ENCODE assay signal across 8 mouse cellular contexts in genomic region chr5:148549307-148549706, GRCm38 (mm10). TPM values are rescaled to one million over a fixed set of nuclear protein-coding genes. Genes with fewer than 3 reads are reported as not detected.
DNase-seq lines count a peak whose midpoint lies in the region; ATAC-seq and TF ChIP-seq lines count a peak whose summit lies in the region.

No protein-coding gene starts in this region.

- no peak overlapping the region for H3K4me3 ChIP-seq in lung, postnatal 0 days (ENCODE audit: low read depth, low read length)
- H3K4me3 ChIP-seq in hindbrain, embryonic 13.5 days, result peak overlapping the region; percentile 75
- H3K4me3 ChIP-seq in neural tube, embryonic 14.5 days (ENCODE audit: low read depth, low read length), result peak overlapping the region; percentile 18; the same call in 1 of the 2 replicates
- H3K4me3 ChIP-seq in liver, embryonic 11.5 days (ENCODE audit: low read depth, low read length), result no peak overlapping the region

- no peak overlapping the region for H3K27ac ChIP-seq in lung, postnatal 0 days (ENCODE audit: low read length)
- no peak overlapping the region for H3K27ac ChIP-seq in hindbrain, embryonic 13.5 days
- H3K27ac ChIP-seq in neural tube, embryonic 14.5 days (ENCODE audit: low read depth, low read length), result no peak overlapping the region
- no peak overlapping the region for H3K27ac ChIP-seq in liver, embryonic 11.5 days (ENCODE audit: low read depth, low read length)

- no peak for TF ChIP-seq EP300 in lung, postnatal 0 days (IDR thresholded peaks at IDR 0.05)

- DNase-seq in cerebellum, adult 9-10 months, result peak; percentile 27
- DNase-seq in cerebellum, postnatal 14 days, result no peak
- DNase-seq in lung, postnatal 0 days (ENCODE audit: low spot score), result no peak
- DNase-seq in lung, postnatal 25 days (ENCODE audit: low spot score), result no peak
- DNase-seq in frontal cortex, postnatal 36 days (ENCODE audit: low spot score in 2 of 2), result no peak
- DNase-seq in liver, embryonic 11.5 days (ENCODE audit: low spot score), result no peak

- H3K36me3 ChIP-seq in lung, postnatal 0 days (ENCODE audit: insufficient read depth, low read length), result no peaks in the 10 kb centered on the region
- no peaks in the 10 kb centered on the region for H3K36me3 ChIP-seq in hindbrain, embryonic 13.5 days
- no peaks in the 10 kb centered on the region for H3K36me3 ChIP-seq in neural tube, embryonic 14.5 days (ENCODE audit: control insufficient read depth, insufficient read depth, low read length)
- no peaks in the 10 kb centered on the region for H3K36me3 ChIP-seq in liver, embryonic 11.5 days (ENCODE audit: control insufficient read depth, insufficient read depth, low read length)

- peaks cover 15% of the 10 kb centered on the region; the same call in 1 of the 2 replicates for H3K4me1 ChIP-seq in lung, postnatal 0 days (ENCODE audit: insufficient read depth, low read depth, low read length)
- peaks cover 56% of the 10 kb centered on the region for H3K4me1 ChIP-seq in hindbrain, embryonic 13.5 days (replicated peaks)
- H3K4me1 ChIP-seq in neural tube, embryonic 14.5 days (ENCODE audit: control insufficient read depth, insufficient read depth, low read length), result peaks cover 19% of the 10 kb centered on the region; the same call in 1 of the 2 replicates
- H3K4me1 ChIP-seq in liver, embryonic 11.5 days (replicated peaks; ENCODE audit: control insufficient read depth, insufficient read depth, low read length), result peaks cover 47% of the 10 kb centered on the region

- TF ChIP-seq CTCF in lung, postnatal 0 days (IDR thresholded peaks at IDR 0.05), result no peak

- 40% methylated on average over 4 of the region's 4 CpGs for WGBS in lung, postnatal 0 days
- 9% methylated on average over 4 of the region's 4 CpGs for WGBS in hindbrain, embryonic 13.5 days
- 9% methylated on average over 4 of the region's 4 CpGs for WGBS in neural tube, embryonic 14.5 days
- 44% methylated on average over 4 of the region's 4 CpGs for WGBS in liver, embryonic 11.5 days

- ATAC-seq in lung, postnatal 0 days, result no peak
- no peak for ATAC-seq in hindbrain, embryonic 13.5 days (ENCODE audit: low FRiP score)
- no peak for ATAC-seq in neural tube, embryonic 14.5 days (ENCODE audit: low read depth)
- ATAC-seq in liver, embryonic 11.5 days (replicated peaks; ENCODE audit: low FRiP score), result no peak

- no peaks in the 10 kb centered on the region for H3K9me3 ChIP-seq in lung, postnatal 0 days (ENCODE audit: low read length)
- H3K9me3 ChIP-seq in hindbrain, embryonic 13.5 days, result no peaks in the 10 kb centered on the region
- H3K9me3 ChIP-seq in neural tube, embryonic 14.5 days (ENCODE audit: control insufficient read depth, low read length), result no peaks in the 10 kb centered on the region
- H3K9me3 ChIP-seq in liver, embryonic 11.5 days (ENCODE audit: control insufficient read depth, low read length), result no peaks in the 10 kb centered on the region

- peak overlapping the region; percentile 61; the same call in 1 of the 2 replicates for H3K4me2 ChIP-seq in lung, postnatal 0 days (replicated peaks; ENCODE audit: low read depth, low read length)
- peak overlapping the region; percentile 86 for H3K4me2 ChIP-seq in hindbrain, embryonic 13.5 days
- peak overlapping the region; percentile 73 for H3K4me2 ChIP-seq in neural tube, embryonic 14.5 days (ENCODE audit: low read depth, low read length)
- H3K4me2 ChIP-seq in liver, embryonic 11.5 days, result no peak overlapping the region

- no peaks in the 10 kb centered on the region for H3K27me3 ChIP-seq in lung, postnatal 0 days (replicated peaks; ENCODE audit: insufficient read depth, low read length)
- H3K27me3 ChIP-seq in hindbrain, embryonic 13.5 days, result 0 out of 2 replicates have a peak, but pooled peaks cover 3% of the 10 kb centered on the region
- no peaks in the 10 kb centered on the region for H3K27me3 ChIP-seq in neural tube, embryonic 14.5 days (ENCODE audit: control insufficient read depth, insufficient read depth, low read length)
- H3K27me3 ChIP-seq in liver, embryonic 11.5 days (replicated peaks; ENCODE audit: control insufficient read depth, insufficient read depth, low read length), result no peaks in the 10 kb centered on the region

- no peak overlapping the region for H3K9ac ChIP-seq in lung, postnatal 0 days (replicated peaks; ENCODE audit: low read depth)
- H3K9ac ChIP-seq in hindbrain, embryonic 13.5 days, result peak overlapping the region; percentile 73; the same call in 1 of the 2 replicates
- peak overlapping the region; percentile 34; the same call in 1 of the 2 replicates for H3K9ac ChIP-seq in neural tube, embryonic 14.5 days (replicated peaks; ENCODE audit: low read depth, low read length)
- no peak overlapping the region for H3K9ac ChIP-seq in liver, embryonic 11.5 days (ENCODE audit: low read depth, low read length)

RNA-seq across cellular contexts. Expression of gene Ubl3, which starts 3.3 kb away (rescaled TPM):
- 161 and 165 TPM in 2 replicates for polyA plus RNA-seq in lung, postnatal 0 days (2015; fragmentation: Nextera tagmentation; extraction: Ambion mirVana)
- polyA plus RNA-seq in hindbrain, embryonic 13.5 days (2015; fragmentation: Nextera tagmentation; extraction: Ambion mirVana), result 77.5 and 88.4 TPM in 2 replicates
- polyA plus RNA-seq in neural tube, embryonic 14.5 days (2014; fragmentation: Nextera tagmentation; extraction: Ambion mirVana), result 110 and 112 TPM in 2 replicates
- 40.1 and 43.1 TPM in 2 replicates for polyA plus RNA-seq in liver, embryonic 11.5 days (2014; fragmentation: Nextera tagmentation; extraction: Ambion mirVana)

Comparison
In these comparisons a context has a peak if more than half of its experiments do, and no peak if none do; other contexts are left out.
1. H3K4me3 ChIP-seq: peak in hindbrain, embryonic 13.5 days (single experiment) and neural tube, embryonic 14.5 days (single experiment); none in lung, postnatal 0 days (single experiment) and liver, embryonic 11.5 days (single experiment).
2. H3K9ac ChIP-seq: peak in hindbrain, embryonic 13.5 days (single experiment) and neural tube, embryonic 14.5 days (single experiment); none in lung, postnatal 0 days (single experiment) and liver, embryonic 11.5 days (single experiment).